Mouse (Mus musculus) liver, embryonic 14.5 days (tissue): ENCODE measurements around the gene Ttc37. TPM values are rescaled to one million over a fixed set of nuclear protein-coding genes. Genes with fewer than 3 reads are reported as not detected.

Experiments
- ATAC-seq: fragments of 200-750 bp; cut with Nextera tagmentation; 2 replicates; pipeline ENCODE4 v1.8.0; 2017; ENCODE audit warnings: moderate number of reproducible peaks, mild to moderate bottlenecking, moderate library complexity; ENCODE audit not compliant: insufficient read depth
- DNase-seq, 3 experiments: peaks; one replicate each; pipeline ENCODE4 v3.0.0-alpha.2; 2012 to 2013; ENCODE audit warnings: low read depth in 3 of 3, low spot score in 3 of 3
- H3K27ac ChIP-seq: fragments of 300-500 bp; sonication (generic); 2 replicates; pipeline ENCODE4 v1.5.1; 2014; ENCODE audit warnings: moderate library complexity, mild to moderate bottlenecking, control low read depth, inconsistent platforms
- H3K27me3 ChIP-seq: fragments of 300-500 bp; sonication (generic); 2 replicates; pipeline ENCODE4 v1.6.1; 2014; ENCODE audit warnings: mild to moderate bottlenecking, low read length, moderate library complexity; ENCODE audit not compliant: control insufficient read depth, insufficient read depth
- H3K36me3 ChIP-seq: fragments of 300-500 bp; sonication (generic); replicated peaks from 2 replicates; pipeline ENCODE4 v1.6.1; 2014; ENCODE audit warnings: low read depth; ENCODE audit not compliant: control insufficient read depth, insufficient read depth
- H3K4me1 ChIP-seq, 2 experiments: fragments of 200-500 bp in 1 of 2; fragments of 300-500 bp in 1 of 2; sonication (generic) in 1 of 2; replicated peaks; 2 replicates each; pipeline ENCODE4 v1.6.1; 2012 to 2014; ENCODE audit warnings: antibody characterized with exemption in 1 of 2, inconsistent platforms in 1 of 2, low read length in 1 of 2; ENCODE audit not compliant: control insufficient read depth in 2 of 2, insufficient read depth in 2 of 2
- H3K4me2 ChIP-seq: fragments of 300-500 bp; sonication (generic); 2 replicates; pipeline ENCODE4 v1.6.1; 2014; ENCODE audit warnings: low read depth, mild to moderate bottlenecking, control low read depth, moderate library complexity
- H3K4me3 ChIP-seq, 2 experiments: fragments of 200-500 bp in 1 of 2; fragments of 300-500 bp in 1 of 2; sonication (generic) in 1 of 2; 2 replicates each; pipeline ENCODE4 v1.5.1; 2012 to 2014; ENCODE audit warnings: low read depth in 2 of 2, low read length in 2 of 2, mild to moderate bottlenecking in 2 of 2, control low read depth in 1 of 2, inconsistent platforms in 1 of 2, moderate library complexity in 1 of 2; ENCODE audit not compliant: insufficient read depth in 1 of 2
- H3K9ac ChIP-seq: fragments of 300-500 bp; sonication (generic); replicated peaks from 2 replicates; pipeline ENCODE4 v1.6.1; 2014; ENCODE audit warnings: mild to moderate bottlenecking, control low read depth, moderate library complexity
- H3K9me3 ChIP-seq: fragments of 300-500 bp; sonication (generic); 2 replicates; pipeline ENCODE4 v1.6.1; 2016; ENCODE audit warnings: low read length, mixed read lengths; ENCODE audit not compliant: control insufficient read depth
- CTCF ChIP-seq: IDR thresholded peaks from 2 replicates; pipeline ENCODE4 v1.5.1; 2016; ENCODE audit warnings: antibody characterized with exemption, low read depth, control low read depth
- EP300 ChIP-seq: IDR thresholded peaks from 2 replicates; pipeline ENCODE4 v1.6.1; 2016; ENCODE audit warnings: antibody characterized with exemption, low read depth
- WGBS: fragments of 180-500 bp; shearing (Covaris S2); extraction: QIAGEN DNeasy Blood & Tissue Kit; methylation state at CpG from one replicate; pipeline ENCODE4 v1.1.7; 2014; ENCODE audit not compliant: insufficient replicate concordance; 5-methylcytosine and 5-hydroxymethylcytosine counted together
- polyA plus RNA-seq, 2 experiments: library from polyadenylated mRNA; depleted of rRNA in 1 of 2; stranded (reverse) in 1 of 2; unstranded in 1 of 2; fragments of >200 nt; fragmentation: Nextera tagmentation in 1 of 2; extraction: Ambion mirVana in 1 of 2; gene quantifications; 2 replicates each; pipeline versions ENCODE4 v1.2.1 to v1.2.3; 2012 to 2014

Gene Ttc37
- polyA plus RNA-seq, 2 experiments = 4.0 to 5.0 TPM

DNA sequence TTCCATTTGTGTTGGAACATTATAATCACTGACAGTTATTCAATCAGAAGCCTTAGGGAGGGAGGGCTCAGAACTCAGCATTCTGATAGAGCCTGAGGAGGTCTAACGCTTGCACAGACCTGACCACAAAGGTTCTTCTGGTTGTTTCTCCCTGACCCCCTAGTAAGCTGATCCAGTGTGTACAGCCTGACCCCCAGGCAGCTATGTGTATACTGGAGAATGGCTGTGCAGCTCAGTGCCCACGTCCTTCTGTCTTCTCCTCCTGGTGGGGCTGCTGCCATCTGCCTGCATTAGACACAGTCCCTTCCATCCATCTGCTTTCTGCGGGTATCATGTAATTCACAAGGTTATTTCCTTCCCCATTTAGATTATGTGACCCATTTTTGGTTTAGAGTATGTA, 90.7 kb downstream of the Ttc37 start:
- ATAC-seq = no peak
- H3K36me3 ChIP-seq = no peaks in the 10 kb centered on the region
- H3K9me3 ChIP-seq = no peaks in the 10 kb centered on the region
- no peaks in the 10 kb centered on the region for H3K27me3 ChIP-seq
- H3K9ac ChIP-seq = no peak overlapping the region
- 68% methylated on average over 3 of the region's 3 CpGs for WGBS
- H3K4me1 ChIP-seq = no peaks in the 10 kb centered on the region
- no peak overlapping the region for H3K4me2 ChIP-seq
- no peak overlapping the region for H3K4me3 ChIP-seq
- no peak overlapping the region for H3K27ac ChIP-seq
- DNase-seq = no peak
- TF ChIP-seq CTCF (no peak), EP300 (no peak)

DNA sequence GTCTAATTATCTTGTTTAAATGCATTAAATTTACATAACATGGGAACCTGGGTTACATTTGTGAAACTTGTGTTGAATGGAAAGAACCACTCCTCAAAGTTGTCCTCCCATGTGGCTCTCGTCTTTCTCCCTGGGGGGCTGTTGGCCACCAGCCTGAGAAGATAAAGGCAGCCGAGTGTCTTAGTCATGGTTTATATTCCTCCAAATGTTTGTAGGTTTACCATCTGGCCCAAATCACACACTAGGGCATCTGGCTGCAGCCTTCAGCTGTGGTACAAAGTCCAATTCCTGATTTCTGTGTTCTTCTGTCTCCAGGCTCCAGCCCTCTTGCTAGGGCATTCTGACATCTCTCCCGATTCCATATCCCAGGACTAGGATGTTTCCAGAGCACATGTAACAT, 91.7 kb downstream of the Ttc37 start:
- H3K27ac ChIP-seq = no peak overlapping the region
- DNase-seq = no peak
- H3K4me2 ChIP-seq = no peak overlapping the region
- no peak for ATAC-seq
- no peak overlapping the region for H3K9ac ChIP-seq
- TF ChIP-seq EP300 = no peak
- TF ChIP-seq CTCF = no peak
- H3K4me1 ChIP-seq = no peaks in the 10 kb centered on the region
- no peaks in the 10 kb centered on the region for H3K9me3 ChIP-seq
- 70% methylated on average over 3 of the region's 3 CpGs for WGBS
- no peaks in the 10 kb centered on the region for H3K27me3 ChIP-seq
- H3K4me3 ChIP-seq = no peak overlapping the region
- no peaks in the 10 kb centered on the region for H3K36me3 ChIP-seq

DNA sequence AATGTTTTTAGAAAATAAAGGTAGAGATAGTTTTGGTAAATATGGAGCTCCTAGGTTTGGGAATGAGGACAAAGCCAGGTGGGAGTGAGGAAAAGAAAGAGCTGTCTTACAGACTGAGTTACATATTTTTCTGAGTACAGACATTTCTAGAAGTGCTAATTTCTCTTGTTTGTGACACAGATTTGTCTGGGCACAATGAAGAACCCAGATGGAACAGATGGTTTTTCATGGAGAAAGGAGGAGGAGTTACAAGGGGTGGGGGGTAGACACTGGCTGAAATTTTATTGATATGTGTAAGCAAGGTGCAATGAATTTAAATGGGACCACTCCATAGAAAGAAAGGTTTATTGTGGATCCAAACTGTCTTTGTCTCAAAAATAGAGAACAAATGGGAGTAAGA, 96.4 kb downstream of the Ttc37 start:
- H3K27ac ChIP-seq = no peak overlapping the region
- no peaks in the 10 kb centered on the region for H3K9me3 ChIP-seq
- ATAC-seq (no peak), DNase-seq (no peak)
- TF ChIP-seq EP300 (no peak), CTCF (no peak)
- no peak overlapping the region for H3K4me3 ChIP-seq
- H3K9ac ChIP-seq = no peak overlapping the region
- no peaks in the 10 kb centered on the region for H3K36me3 ChIP-seq
- H3K4me1 ChIP-seq = no peaks in the 10 kb centered on the region
- no peak overlapping the region for H3K4me2 ChIP-seq
- H3K27me3 ChIP-seq = no peaks in the 10 kb centered on the region

DNA sequence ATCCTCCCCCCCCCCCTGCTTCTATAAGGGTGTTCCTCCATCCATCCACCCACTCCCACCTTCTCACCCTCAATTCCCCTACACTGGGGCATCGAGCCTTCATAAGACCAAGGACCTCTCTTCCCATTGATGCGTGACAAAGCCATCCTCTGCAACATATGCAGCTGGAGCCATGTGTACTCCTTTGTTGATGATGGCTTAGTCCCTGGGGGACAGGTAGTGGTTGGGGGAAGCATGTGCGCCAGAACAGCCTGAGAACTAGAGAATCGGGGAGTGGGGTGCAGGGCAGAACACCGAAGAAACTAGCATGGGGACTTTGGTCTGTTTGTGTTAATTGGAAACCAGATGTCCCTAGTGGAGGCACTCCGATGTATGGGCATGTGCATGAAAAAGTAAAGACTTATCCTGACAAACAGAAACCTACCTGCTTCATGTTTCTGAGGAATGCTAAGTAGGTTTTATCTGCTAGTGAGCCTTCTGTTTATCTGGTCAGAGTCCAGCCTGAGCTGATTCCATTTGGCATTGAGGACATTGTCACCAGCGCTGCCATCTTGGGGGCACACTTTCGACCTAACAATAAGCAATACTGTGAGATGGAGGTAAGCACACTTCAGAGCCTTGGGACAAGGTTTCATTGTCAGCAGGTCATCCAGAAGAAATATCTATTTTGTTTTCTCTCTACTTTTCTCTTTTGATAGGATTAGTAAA, 97.1 kb downstream of the Ttc37 start:
- no peak for ATAC-seq
- no peaks in the 10 kb centered on the region for H3K27me3 ChIP-seq
- 66% methylated on average over 8 of the region's 8 CpGs for WGBS

DNA sequence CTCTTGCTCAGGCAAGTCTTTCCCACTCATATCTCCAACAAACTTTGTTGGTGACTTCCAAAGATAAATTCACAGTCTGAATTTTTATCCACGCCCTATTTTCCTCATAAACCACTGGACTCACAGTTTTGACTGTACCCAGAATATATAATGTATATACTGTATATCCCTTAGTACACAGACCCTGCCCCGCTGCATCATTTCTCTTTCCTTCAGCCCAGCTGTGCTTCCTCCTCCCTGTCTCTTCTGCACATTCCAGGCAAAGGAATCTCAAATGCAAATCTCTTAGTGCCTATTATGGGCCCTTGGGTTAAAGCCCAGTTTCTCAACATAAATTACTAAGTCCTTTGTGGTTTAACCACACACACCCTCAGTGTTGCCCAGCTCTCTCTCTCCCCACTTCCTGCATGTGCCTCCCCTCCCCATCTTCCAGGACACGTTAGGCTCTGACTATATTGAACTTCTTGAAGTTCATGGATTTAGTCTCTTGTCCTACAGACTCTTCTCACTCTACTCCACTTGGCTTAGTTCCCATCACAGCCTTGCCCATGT, 98.8 kb downstream of the Ttc37 start:
- Histone ChIP-seq H3K9ac (no peak overlapping the region), H3K36me3 (no peaks in the 10 kb centered on the region), H3K4me3 (no peak overlapping the region), H3K9me3 (no peaks in the 10 kb centered on the region), H3K27me3 (no peaks in the 10 kb centered on the region), H3K27ac (no peak overlapping the region), H3K4me1 (no peaks in the 10 kb centered on the region), H3K4me2 (no peak overlapping the region)
- WGBS = 52% methylated on average over 3 of the region's 3 CpGs
- DNase-seq = no peak
- no peak for ATAC-seq
- TF ChIP-seq CTCF = no peak
- TF ChIP-seq EP300 = no peak

More for the DNA sequence above, 97.1 kb downstream of the Ttc37 start:
- H3K9me3 ChIP-seq = no peaks in the 10 kb centered on the region
- no peaks in the 10 kb centered on the region for H3K36me3 ChIP-seq
- DNase-seq = no peak
- H3K9ac ChIP-seq = no peak overlapping the region
- no peak overlapping the region for H3K4me2 ChIP-seq
- H3K27ac ChIP-seq = no peak overlapping the region
- H3K4me3 ChIP-seq = no peak overlapping the region
- H3K4me1 ChIP-seq = no peaks in the 10 kb centered on the region
- TF ChIP-seq CTCF (no peak), EP300 (no peak)
